Comparison of ENCODE assay signal across 25 mouse cellular contexts in the genomic region with DNA sequence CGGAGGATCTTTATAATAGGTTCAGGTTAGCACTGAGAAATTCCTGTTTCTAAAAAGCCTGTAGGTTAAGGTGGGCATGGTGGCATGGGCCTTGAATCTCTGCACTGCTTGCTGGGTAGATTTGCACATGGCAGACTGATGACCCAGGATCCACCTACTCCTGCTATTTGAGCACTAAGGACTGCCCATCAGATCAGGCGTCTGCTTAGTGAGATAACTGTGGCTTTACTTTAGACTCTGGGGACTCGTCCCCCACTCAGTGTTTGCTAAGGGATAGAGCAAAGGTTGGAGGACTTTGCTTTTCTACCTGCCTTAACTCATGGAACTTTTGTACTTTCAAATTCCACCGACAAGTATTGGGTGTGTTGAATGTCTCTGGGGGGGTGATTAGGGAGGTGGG. TPM values are rescaled to one million over a fixed set of nuclear protein-coding genes. Genes with fewer than 3 reads are reported as not detected.
A peak's percentile ranks its signal among the peaks of the same experiment; 100 is the strongest.
DNase-seq lines count a peak whose midpoint lies in the region; ATAC-seq and TF ChIP-seq lines count a peak whose summit lies in the region.
"Had no signal": no experiment of that assay in that cellular context is flagged by ENCODE, and none has a peak within 500 bp of the region (broad histone marks: within the 10 kb centered on the region; RNA-seq: fewer than 3 reads in every experiment).

No protein-coding gene starts in this region.

- no peaks in the 10 kb centered on the region for H3K27me3 ChIP-seq in heart, embryonic 10.5 days (ENCODE audit: insufficient read depth, poor library complexity, severe bottlenecking)
- H3K27me3 ChIP-seq in stomach, embryonic 15.5 days (replicated peaks): no peaks in the 10 kb centered on the region
- no peaks in the 10 kb centered on the region for H3K27me3 ChIP-seq in stomach, postnatal 0 days (ENCODE audit: control insufficient read depth, insufficient read depth, low read length)
- no peaks in the 10 kb centered on the region for H3K27me3 ChIP-seq in liver, embryonic 14.5 days (ENCODE audit: control insufficient read depth, insufficient read depth, low read length)
- H3K27me3 ChIP-seq: embryonic facial prominence, embryonic 13.5 days; forebrain, embryonic 12.5 days; heart, embryonic 12.5 days had no signal

- 57% methylated on average over 4 of the region's 4 CpGs for WGBS in heart, embryonic 10.5 days
- 55% methylated on average over 4 of the region's 4 CpGs for WGBS in stomach, embryonic 15.5 days
- WGBS in stomach, postnatal 0 days: 51% methylated on average over 4 of the region's 4 CpGs
- WGBS in liver, embryonic 14.5 days (ENCODE audit: insufficient replicate concordance): 47% methylated on average over 4 of the region's 4 CpGs

- no peak overlapping the region for H3K4me2 ChIP-seq in stomach, embryonic 15.5 days
- H3K4me2 ChIP-seq in stomach, postnatal 0 days (replicated peaks; ENCODE audit: low read depth): no peak overlapping the region
- H3K4me2 ChIP-seq in liver, embryonic 14.5 days (ENCODE audit: low read depth): peak overlapping the region; percentile 20; the same call in 1 of the 2 replicates
- H3K4me2 ChIP-seq: embryonic facial prominence, embryonic 13.5 days; forebrain, embryonic 12.5 days; heart, embryonic 12.5 days had no signal

- H3K36me3 ChIP-seq in heart, embryonic 10.5 days: no peaks in the 10 kb centered on the region
- H3K36me3 ChIP-seq in stomach, embryonic 15.5 days: no peaks in the 10 kb centered on the region
- no peaks in the 10 kb centered on the region for H3K36me3 ChIP-seq in stomach, postnatal 0 days (ENCODE audit: control insufficient read depth, insufficient read depth, low read length)
- no peaks in the 10 kb centered on the region for H3K36me3 ChIP-seq in liver, embryonic 14.5 days (replicated peaks; ENCODE audit: control insufficient read depth, insufficient read depth, low read depth)
- H3K36me3 ChIP-seq: embryonic facial prominence, embryonic 13.5 days; forebrain, embryonic 12.5 days; G1E; heart, embryonic 12.5 days; hindbrain, embryonic 10.5 days had no signal

- peak; percentile 75 for DNase-seq in heart, adult 11 months
- DNase-seq in heart, embryonic 10.5 days (ENCODE audit: low spot score): no peak
- no peak for DNase-seq in stomach, postnatal 0 days (ENCODE audit: low spot score)
- no peak for DNase-seq in liver, embryonic 14.5 days (ENCODE audit: low read depth in 3 of 3, low spot score in 3 of 3)
- peak; percentile 77 for DNase-seq in yolk sac, embryonic 10.5 days (ENCODE audit: low spot score)
- no peak for DNase-seq in adrenal gland, adult 2 months
- DNase-seq in thymus, postnatal 14 days: no peak
- DNase-seq: adrenal gland, postnatal 14 days; B cell, adult 2 months; cerebellum, adult 11-12 months; cerebellum, adult 9-10 months; cerebellum, postnatal 25 days; gastrocnemius, postnatal 10 days; heart, adult 2 months had no signal

- no peaks in the 10 kb centered on the region for H3K4me1 ChIP-seq in heart, embryonic 10.5 days
- no peaks in the 10 kb centered on the region for H3K4me1 ChIP-seq in stomach, embryonic 15.5 days
- no peaks in the 10 kb centered on the region for H3K4me1 ChIP-seq in stomach, postnatal 0 days (replicated peaks; ENCODE audit: control insufficient read depth, insufficient read depth)
- H3K4me1 ChIP-seq in liver, embryonic 14.5 days (replicated peaks; ENCODE audit: control insufficient read depth in 2 of 2, insufficient read depth in 2 of 2, low read length in 1 of 2): peaks cover 0 to 4% of the 10 kb centered on the region in 2 experiments; a peak in 2 of 4 replicates
- H3K4me1 ChIP-seq: embryonic facial prominence, embryonic 13.5 days; forebrain, embryonic 12.5 days; heart, embryonic 12.5 days; hindbrain, embryonic 10.5 days had no signal

- peak; percentile 50; the same call in 1 of the 2 replicates for ATAC-seq in stomach, embryonic 15.5 days (ENCODE audit: insufficient read depth, low FRiP score, low read depth)
- no peak for ATAC-seq in stomach, postnatal 0 days (ENCODE audit: low FRiP score, low TSS enrichment)
- peak; percentile 60 for ATAC-seq in liver, embryonic 14.5 days (ENCODE audit: insufficient read depth)
- ATAC-seq: CD4-positive, CD25-positive, alpha-beta regulatory T cell, adult 4 months; forebrain, embryonic 16.5 days had no signal

- no peak overlapping the region for H3K4me3 ChIP-seq in heart, embryonic 10.5 days
- no peak overlapping the region for H3K4me3 ChIP-seq in stomach, embryonic 15.5 days (replicated peaks)
- no peak overlapping the region for H3K4me3 ChIP-seq in stomach, postnatal 0 days (ENCODE audit: low read depth, low read length)
- no peak overlapping the region for H3K4me3 ChIP-seq in liver, embryonic 14.5 days (ENCODE audit: insufficient read depth in 1 of 2, low read depth in 2 of 2, low read length in 2 of 2)
- H3K4me3 ChIP-seq: embryonic facial prominence, embryonic 13.5 days; forebrain, embryonic 12.5 days; heart, adult 2 months; heart, embryonic 12.5 days; hindbrain, embryonic 10.5 days had no signal

- no peak for TF ChIP-seq EP300 in stomach, postnatal 0 days (optimal IDR thresholded peaks at IDR 0.05)
- no peak for TF ChIP-seq EP300 in liver, embryonic 14.5 days (IDR thresholded peaks at IDR 0.05; ENCODE audit: low read depth)

- H3K27ac ChIP-seq in heart, embryonic 10.5 days: no peak overlapping the region
- H3K27ac ChIP-seq in stomach, embryonic 15.5 days: no peak overlapping the region
- no peak overlapping the region for H3K27ac ChIP-seq in stomach, postnatal 0 days (replicated peaks)
- no peak overlapping the region for H3K27ac ChIP-seq in liver, embryonic 14.5 days
- H3K27ac ChIP-seq: embryonic facial prominence, embryonic 13.5 days; forebrain, embryonic 12.5 days; heart, adult 2 months; hindbrain, embryonic 10.5 days had no signal

- H3K9me3 ChIP-seq in heart, embryonic 10.5 days: no peaks in the 10 kb centered on the region
- H3K9me3 ChIP-seq in stomach, embryonic 15.5 days: no peaks in the 10 kb centered on the region
- H3K9me3 ChIP-seq in stomach, postnatal 0 days (ENCODE audit: control insufficient read depth, low read length): no peaks in the 10 kb centered on the region
- H3K9me3 ChIP-seq in liver, embryonic 14.5 days (ENCODE audit: control insufficient read depth, low read length): no peaks in the 10 kb centered on the region
- H3K9me3 ChIP-seq: embryonic facial prominence, embryonic 13.5 days; forebrain, embryonic 12.5 days; G1E; heart, embryonic 12.5 days; hindbrain, embryonic 10.5 days had no signal

- TF ChIP-seq CTCF in stomach, postnatal 0 days (IDR thresholded peaks at IDR 0.05; ENCODE audit: low read depth): no peak
- no peak for TF ChIP-seq CTCF in liver, embryonic 14.5 days (IDR thresholded peaks at IDR 0.05; ENCODE audit: low read depth)

- H3K9ac ChIP-seq in stomach, embryonic 15.5 days: no peak overlapping the region
- no peak overlapping the region for H3K9ac ChIP-seq in stomach, postnatal 0 days (ENCODE audit: low read length)
- H3K9ac ChIP-seq in liver, embryonic 14.5 days (replicated peaks): no peak overlapping the region
- H3K9ac ChIP-seq: embryonic facial prominence, embryonic 13.5 days; forebrain, embryonic 12.5 days; heart, embryonic 12.5 days had no signal

RNA-seq across cellular contexts. Expression of a gene that starts 10.0 kb away (rescaled TPM):
- polyA plus RNA-seq in heart, embryonic 10.5 days (2016; fragmentation: Nextera tagmentation; extraction: Ambion mirVana): 1.5 and 43.0 TPM in 2 replicates
- 8.3 and 25.9 TPM in 2 replicates for polyA plus RNA-seq in stomach, embryonic 15.5 days (2015; fragmentation: Nextera tagmentation; extraction: Ambion mirVana)
- polyA plus RNA-seq in stomach, postnatal 0 days (2015; fragmentation: Nextera tagmentation; extraction: Ambion mirVana): 2.8 and 6.1 TPM in 2 replicates
- 85.1 and 184 TPM in 2 replicates for polyA plus RNA-seq in liver, embryonic 14.5 days (2012; rRNA removed)
- polyA plus RNA-seq in liver, embryonic 14.5 days (2014; fragmentation: Nextera tagmentation; extraction: Ambion mirVana): 330 and 376 TPM in 2 replicates
- 1 to 10 TPM in 1 of 2 experiments, under 1 TPM in 1; 0.28 to 5.6 TPM for total RNA-seq in adrenal gland, adult 2 months (2021)
- polyA plus RNA-seq in adrenal gland, adult 2 months (2012; rRNA removed): 0.11 TPM in 1 of 2 replicates, not detected in the other
- total RNA-seq: heart, adult 2 months; heart, postnatal 25 days had no signal
- polyA plus RNA-seq: CD4-positive, CD25-positive, alpha-beta regulatory T cell, adult 4 months; cortical plate, adult 2 months; embryonic facial prominence, embryonic 13.5 days; forebrain, embryonic 12.5 days; frontal cortex, adult 2 months; G1E; heart, adult 2 months; hindbrain, embryonic 10.5 days had no signal

RNA-seq across cellular contexts. Expression of a gene that starts 13.8 kb away (rescaled TPM):
- polyA plus RNA-seq in heart, embryonic 10.5 days (2016; fragmentation: Nextera tagmentation; extraction: Ambion mirVana): 0.78 and 22.1 TPM in 2 replicates
- polyA plus RNA-seq in stomach, embryonic 15.5 days (2015; fragmentation: Nextera tagmentation; extraction: Ambion mirVana): 15.0 and 40.6 TPM in 2 replicates
- polyA plus RNA-seq in stomach, postnatal 0 days (2015; fragmentation: Nextera tagmentation; extraction: Ambion mirVana): 3.9 and 10.0 TPM in 2 replicates
- 105 and 203 TPM in 2 replicates for polyA plus RNA-seq in liver, embryonic 14.5 days (2012; rRNA removed)
- polyA plus RNA-seq in liver, embryonic 14.5 days (2014; fragmentation: Nextera tagmentation; extraction: Ambion mirVana): 436 and 506 TPM in 2 replicates
- 10 to 100 TPM in 1 of 2 experiments, under 1 TPM in 1; 0.66 to 13.3 TPM for total RNA-seq in adrenal gland, adult 2 months (2021)
- polyA plus RNA-seq in adrenal gland, adult 2 months (2012; rRNA removed): 0.12 TPM in 1 of 2 replicates, not detected in the other
- total RNA-seq: heart, adult 2 months; heart, postnatal 25 days had no signal
- polyA plus RNA-seq: CD4-positive, CD25-positive, alpha-beta regulatory T cell, adult 4 months; cortical plate, adult 2 months; embryonic facial prominence, embryonic 13.5 days; forebrain, embryonic 12.5 days; G1E; heart, adult 2 months; hindbrain, embryonic 10.5 days had no signal

RNA-seq across cellular contexts. Expression of a gene that starts 15.7 kb away (rescaled TPM):
- polyA plus RNA-seq in heart, embryonic 10.5 days (2016; fragmentation: Nextera tagmentation; extraction: Ambion mirVana): 78.3 and 101 TPM in 2 replicates
- 84.2 and 85.6 TPM in 2 replicates for polyA plus RNA-seq in stomach, embryonic 15.5 days (2015; fragmentation: Nextera tagmentation; extraction: Ambion mirVana)
- polyA plus RNA-seq in stomach, postnatal 0 days (2015; fragmentation: Nextera tagmentation; extraction: Ambion mirVana): 43.7 and 44.6 TPM in 2 replicates
- polyA plus RNA-seq in liver, embryonic 14.5 days (2012; rRNA removed): 26.0 and 34.9 TPM in 2 replicates
- polyA plus RNA-seq in liver, embryonic 14.5 days (2014; fragmentation: Nextera tagmentation; extraction: Ambion mirVana): 50.0 and 52.7 TPM in 2 replicates
- total RNA-seq in adrenal gland, adult 2 months (2021): 10 to 100 TPM; 49.0 to 50.2 TPM
- polyA plus RNA-seq in adrenal gland, adult 2 months (2012; rRNA removed): 12.4 and 16.0 TPM in 2 replicates

RNA-seq across cellular contexts. Expression of a gene that starts 32.1 kb away (rescaled TPM):
- 0.70 and 40.7 TPM in 2 replicates for polyA plus RNA-seq in heart, embryonic 10.5 days (2016; fragmentation: Nextera tagmentation; extraction: Ambion mirVana)
- polyA plus RNA-seq in stomach, embryonic 15.5 days (2015; fragmentation: Nextera tagmentation; extraction: Ambion mirVana): 12.7 and 40.6 TPM in 2 replicates
- polyA plus RNA-seq in stomach, postnatal 0 days (2015; fragmentation: Nextera tagmentation; extraction: Ambion mirVana): 4.6 and 11.2 TPM in 2 replicates
- polyA plus RNA-seq in liver, embryonic 14.5 days (2012; rRNA removed): 171 and 249 TPM in 2 replicates
- 392 and 442 TPM in 2 replicates for polyA plus RNA-seq in liver, embryonic 14.5 days (2014; fragmentation: Nextera tagmentation; extraction: Ambion mirVana)
- 10 to 100 TPM in 1 of 2 experiments, under 1 TPM in 1; 0.38 to 10.9 TPM for total RNA-seq in adrenal gland, adult 2 months (2021)
- polyA plus RNA-seq in adrenal gland, adult 2 months (2012; rRNA removed): 0.63 TPM in 1 of 2 replicates, not detected in the other
- total RNA-seq: heart, adult 2 months; heart, postnatal 25 days had no signal
- polyA plus RNA-seq: CD4-positive, CD25-positive, alpha-beta regulatory T cell, adult 4 months; cortical plate, adult 2 months; embryonic facial prominence, embryonic 13.5 days; forebrain, embryonic 12.5 days; frontal cortex, adult 2 months; G1E; hindbrain, embryonic 10.5 days had no signal

Comparison
In these comparisons a context has a peak if more than half of its experiments do, and no peak if none do; other contexts are left out.
1. DNase-seq: peak in heart, adult 11 months (single experiment) and yolk sac, embryonic 10.5 days (single experiment); none in heart, embryonic 10.5 days (single experiment), stomach, postnatal 0 days (single experiment), liver, embryonic 14.5 days (0 of 3), adrenal gland, adult 2 months (single experiment) and thymus, postnatal 14 days (single experiment).